Mouse (Mus musculus): Measurements from ENCODE around the gene Clec11a. TPM values are rescaled to one million over a fixed set of nuclear protein-coding genes. Genes with fewer than 3 reads are reported as not detected.

The Clec11a gene
- total and polyA plus RNA-seq, 3 experiments: 0.33 to 0.39 TPM; not detected in 1

GRCm38 (mm10) chr7:44309475-44310284, 3.0 kb upstream of the Clec11a start, which contains the start of gene Shank1:
TSS of gene Shank1 (plus strand) at chr7:44310253.
- peaks cover 0 to 2% of the 10 kb centered on the region in 2 experiments; a peak in 1 of 4 replicates for H3K36me3 ChIP-seq (ENCODE audit: control insufficient read depth in 1 of 2, insufficient read depth in 2 of 2, low read length in 2 of 2)
- H3K9ac ChIP-seq (ENCODE audit: control insufficient read depth, low read depth, low read length, poor library complexity, severe bottlenecking): no peak within 1 kb of the TSS
- no peak for DNase-seq (ENCODE audit: low read depth, low spot score)
- H3K9me3 ChIP-seq (replicated peaks; ENCODE audit: insufficient read depth, low read length): no peaks in the 10 kb centered on the region
- no peak within 1 kb of the TSS for H3K27ac ChIP-seq (ENCODE audit: control insufficient read depth, low read depth, low read length)
- H3K4me3 ChIP-seq (ENCODE audit: control insufficient read depth in 1 of 2, insufficient read depth in 1 of 2, low read depth in 2 of 2, low read length in 2 of 2): peak within 1 kb of the TSS; percentile 17 to 32; a peak in 2 of 4 replicates
- H3K27me3 ChIP-seq (ENCODE audit: control insufficient read depth in 1 of 2, insufficient read depth in 2 of 2, low read length in 2 of 2): peaks cover 3 to 6% of the 10 kb centered on the region in 2 experiments; a peak in 3 of 4 replicates
- no peaks in the 10 kb centered on the region for H3K79me2 ChIP-seq (ENCODE audit: control insufficient read depth, insufficient read depth, low read length, poor library complexity)
- TF ChIP-seq HCFC1 (IDR thresholded peaks at IDR 0.05; ENCODE audit: low read depth, low read length): no peak
- H3K4me1 ChIP-seq (ENCODE audit: control insufficient read depth in 1 of 2, insufficient read depth in 2 of 2, low read length in 2 of 2): peaks cover 0 to 6% of the 10 kb centered on the region in 2 experiments; a peak in 2 of 4 replicates

GRCm38 (mm10) chr7:44307261-44308020, 739 bp upstream of the Clec11a start:
- H3K9me3 ChIP-seq (replicated peaks; ENCODE audit: insufficient read depth, low read length): no peaks in the 10 kb centered on the region
- TF ChIP-seq ZMIZ1 (IDR thresholded peaks at IDR 0.05; ENCODE audit: low read depth, low read length) (no peak), UBTF (IDR thresholded peaks at IDR 0.05; ENCODE audit: borderline replicate concordance, insufficient read depth, low read depth, low read length) (no peak), EP300 (IDR thresholded peaks at IDR 0.05; ENCODE audit: low read depth in 1 of 2, low read length in 2 of 2) (no peak), MXI1 (IDR thresholded peaks at IDR 0.05; ENCODE audit: low read depth, low read length) (no peak), SMC3 (IDR thresholded peaks at IDR 0.05; ENCODE audit: low read depth, low read length) (no peak), TAL1 (IDR thresholded peaks at IDR 0.05; ENCODE audit: low read length) (no peak), NRF1 (IDR thresholded peaks at IDR 0.05; ENCODE audit: insufficient read depth, low read depth, low read length, poor library complexity, severe bottlenecking) (no peak), RCOR1 (IDR thresholded peaks at IDR 0.05; ENCODE audit: low read depth, low read length) (no peak), MEF2A (IDR thresholded peaks at IDR 0.05; ENCODE audit: extremely low read depth, insufficient replicate concordance, low read depth, low read length, poor library complexity, severe bottlenecking) (no peak), KAT2A (conservative IDR thresholded peaks at IDR 0.05; ENCODE audit: low read depth, low read length) (no peak), CHD1 (IDR thresholded peaks at IDR 0.05; ENCODE audit: low read depth, low read length) (no peak), ETS1 (IDR thresholded peaks at IDR 0.05; ENCODE audit: low read depth, low read length) (no peak), POLR2AphosphoS2 (IDR thresholded peaks at IDR 0.05; ENCODE audit: low read length) (no peak), RAD21 (IDR thresholded peaks at IDR 0.05; ENCODE audit: low read depth, low read length) (no peak), GATA1 (IDR thresholded peaks at IDR 0.05; ENCODE audit: low read depth, low read length) (no peak), MYB (IDR thresholded peaks at IDR 0.05; ENCODE audit: low read depth, low read length) (no peak), MAZ (IDR thresholded peaks at IDR 0.05; ENCODE audit: low read depth, low read length) (no peak), ELF1 (IDR thresholded peaks at IDR 0.05; ENCODE audit: low read depth, low read length) (no peak)
- no peak overlapping the region for H3K9ac ChIP-seq (ENCODE audit: control insufficient read depth, low read depth, low read length, poor library complexity, severe bottlenecking)
- H3K79me2 ChIP-seq (ENCODE audit: control insufficient read depth, insufficient read depth, low read length, poor library complexity): peaks cover 1% of the 10 kb centered on the region; the same call in 1 of the 2 replicates
- no peak overlapping the region for H3K27ac ChIP-seq (ENCODE audit: control insufficient read depth, low read depth, low read length)
- peaks cover 0 to 4% of the 10 kb centered on the region in 2 experiments; a peak in 1 of 4 replicates for H3K36me3 ChIP-seq (ENCODE audit: control insufficient read depth in 1 of 2, insufficient read depth in 2 of 2, low read length in 2 of 2)
- no peak overlapping the region for H3K4me3 ChIP-seq (ENCODE audit: control insufficient read depth in 1 of 2, insufficient read depth in 1 of 2, low read depth in 2 of 2, low read length in 2 of 2)
- H3K27me3 ChIP-seq (ENCODE audit: control insufficient read depth in 1 of 2, insufficient read depth in 2 of 2, low read length in 2 of 2): peaks cover 3 to 6% of the 10 kb centered on the region in 2 experiments; a peak in 3 of 4 replicates
- DNase-seq (ENCODE audit: low read depth, low spot score): no peak
- peaks cover 0 to 10% of the 10 kb centered on the region in 2 experiments; a peak in 2 of 4 replicates for H3K4me1 ChIP-seq (ENCODE audit: control insufficient read depth in 1 of 2, insufficient read depth in 2 of 2, low read length in 2 of 2)

Measured in MEL (cell line).